Mouse (Mus musculus) CH12.LX (cell line): ENCODE data around the gene Thegl.

Experiments used
- CTCF ChIP-seq, 2 experiments: IDR thresholded peaks in 1 of 2; conservative IDR thresholded peaks in 1 of 2; 2 replicates each; pipeline ENCODE4 v1.5.1; 2011 to 2012; ENCODE audit warnings: low read depth in 2 of 2, low read length in 2 of 2, improper control_type of control experiment in 1 of 2, inconsistent platforms in 1 of 2, mild to moderate bottlenecking in 1 of 2, moderate library complexity in 1 of 2
- GABPA ChIP-seq: IDR thresholded peaks from 2 replicates; pipeline ENCODE4 v1.6.1; 2012; ENCODE audit warnings: low read depth, low read length, improper control_type of control experiment, inconsistent platforms; ENCODE audit not compliant: insufficient replicate concordance
- NRF1 ChIP-seq: IDR thresholded peaks from 2 replicates; pipeline ENCODE4 v1.6.1; 2014; ENCODE audit warnings: low read depth, mild to moderate bottlenecking, inconsistent platforms, low read length, improper control_type of control experiment, moderate library complexity
- RAD21 ChIP-seq: IDR thresholded peaks from 2 replicates; pipeline ENCODE4 v1.6.1; 2011; ENCODE audit warnings: low read depth, mild to moderate bottlenecking, low read length, improper control_type of control experiment, moderate library complexity
- UBTF ChIP-seq: IDR thresholded peaks from 2 replicates; pipeline ENCODE4 v1.6.1; 2012; ENCODE audit warnings: low read depth, mild to moderate bottlenecking, inconsistent platforms, low read length, improper control_type of control experiment, moderate library complexity
- USF1 ChIP-seq: IDR thresholded peaks from 2 replicates; pipeline ENCODE4 v1.6.1; 2014; ENCODE audit warnings: low read depth, mild to moderate bottlenecking, inconsistent platforms, low read length, improper control_type of control experiment

DNA sequence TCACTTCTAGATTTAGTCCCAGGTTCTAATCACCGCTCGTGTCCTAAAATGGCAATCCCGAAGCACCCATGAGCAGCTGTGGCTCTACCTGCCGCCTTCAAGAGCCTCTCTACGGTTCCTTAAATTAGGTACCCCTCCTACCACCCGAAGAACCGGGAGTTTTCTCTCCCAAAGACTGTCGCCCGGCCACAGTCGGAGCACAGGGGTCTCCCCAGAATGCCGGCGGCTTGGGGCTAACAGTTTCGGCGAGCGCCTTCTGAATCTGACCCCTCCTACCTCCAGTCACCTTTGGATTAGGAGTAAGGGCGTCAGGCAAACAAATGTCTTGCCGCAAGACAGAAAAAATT, 41.6 kb upstream of the Thegl start:
- TF ChIP-seq UBTF (no peak), NRF1 (no peak), CTCF (conservative IDR thresholded peaks at IDR 0.05 in 1 of 2, IDR thresholded peaks at IDR 0.05 in 1 of 2; ENCODE audit: low read depth in 2 of 2, low read length in 2 of 2) (no peak), USF1 (no peak), GABPA (no peak), RAD21 (no peak)
